Mouse (Mus musculus) layer of hippocampus, postnatal 25 days (tissue): Measurements from ENCODE around the gene Med16. TPM values are rescaled to one million over a fixed set of nuclear protein-coding genes. Genes with fewer than 3 reads are reported as not detected.
"Not testable (repeated sequence)": the region's sequence is repeated elsewhere in the genome, so short reads cannot be mapped to it uniquely, and the experiment has no call there.

Experiments
- DNase-seq, 2 experiments: peaks; one replicate each; pipeline ENCODE4 v3.0.0; 2022; ENCODE audit warnings: mixed read lengths in 2 of 2, low spot score in 1 of 2; ENCODE audit errors: extremely low spot score in 1 of 2
- total RNA-seq, 2 experiments: library from RNA; stranded (reverse); gene quantifications; 2 replicates each; pipeline ENCODE4 v1.2.3; 2021

Gene Med16
- total RNA-seq, 2 experiments from 2014 or later = 55.5 to 56.2 TPM

DNA sequence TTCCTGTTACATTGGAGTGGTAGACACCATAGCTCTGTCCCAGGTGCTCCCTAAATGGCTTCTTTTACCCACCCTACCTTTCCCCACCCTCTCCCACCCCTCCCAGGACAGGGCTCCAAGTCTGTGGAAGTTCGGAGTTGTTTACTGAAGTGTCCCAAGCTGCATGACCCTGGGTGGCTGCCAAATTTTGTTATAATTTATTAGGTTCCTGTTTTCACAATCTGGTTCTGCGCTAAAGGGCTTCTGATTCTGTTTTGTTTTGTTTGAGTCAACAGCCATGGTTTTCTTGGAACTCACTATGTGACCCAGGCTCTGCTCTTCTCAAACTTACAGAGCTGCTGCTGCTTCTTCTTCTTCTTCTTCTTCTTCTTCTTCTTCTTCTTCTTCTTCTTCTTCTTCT is 19.3 kb downstream of the Med16 start:
- no peak for DNase-seq

DNA sequence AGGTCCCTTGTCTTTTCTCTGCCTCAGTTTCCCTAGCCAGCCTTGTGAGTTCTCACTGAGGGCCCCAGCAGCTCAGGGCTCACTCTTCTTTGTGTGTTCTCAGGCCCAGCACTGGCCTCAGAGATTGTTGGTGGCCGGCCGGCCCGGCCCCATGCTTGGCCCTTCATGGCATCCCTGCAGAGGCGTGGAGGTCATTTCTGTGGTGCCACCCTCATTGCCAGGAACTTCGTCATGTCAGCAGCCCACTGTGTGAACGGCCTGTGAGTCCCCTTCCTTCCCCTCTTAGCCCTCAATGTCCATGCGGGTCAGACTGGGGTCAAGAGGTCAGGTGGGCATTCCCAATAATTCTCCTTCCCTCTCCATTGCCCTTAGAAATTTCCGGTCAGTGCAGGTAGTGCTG is 22.1 kb downstream of the Med16 start:
- no peak for DNase-seq

DNA sequence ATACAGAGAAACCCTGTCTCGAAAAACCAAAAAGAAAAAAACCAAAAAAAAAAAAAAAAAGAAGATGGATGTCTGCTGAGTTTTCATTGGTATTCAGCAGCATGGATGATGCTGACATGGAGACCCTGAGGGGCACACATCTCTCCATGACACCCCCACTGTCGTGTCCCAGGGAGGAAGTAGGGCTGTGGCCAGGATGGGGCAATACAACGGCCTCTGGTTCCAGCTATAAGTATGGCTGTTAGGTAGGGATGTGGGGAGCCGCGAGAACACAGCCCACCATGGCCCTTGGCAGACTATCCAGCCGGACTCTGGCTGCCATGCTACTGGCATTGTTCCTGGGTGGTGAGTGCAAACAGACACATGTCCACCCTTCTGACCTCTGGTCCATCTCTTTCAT is 22.7 kb downstream of the Med16 start, which contains the start of gene Elane:
Gene Elane (plus strand): TSS at position 194 of the 400 bp plus-strand sequence.
- DNase-seq = no peak

DNA sequence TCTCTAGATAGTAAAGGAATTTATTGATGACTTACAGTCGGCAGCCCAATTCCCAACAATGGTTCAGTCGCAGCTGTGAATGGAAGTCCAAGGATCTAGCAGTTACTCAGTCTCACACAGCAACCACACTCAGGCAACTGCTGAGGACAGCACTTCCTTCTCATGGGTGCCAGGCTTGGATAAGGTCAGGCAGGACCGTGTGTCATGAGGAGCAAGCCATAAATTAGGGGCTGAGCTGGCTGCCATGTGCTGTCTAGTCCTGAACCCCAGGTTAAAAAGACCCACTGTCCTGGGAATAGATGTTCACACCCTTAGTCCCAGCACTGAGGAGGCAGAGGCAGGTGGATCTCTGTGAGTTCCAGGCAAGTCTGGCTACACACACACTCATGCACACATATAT is 23.8 kb downstream of the Med16 start:
- DNase-seq = not testable (repeated sequence)

DNA sequence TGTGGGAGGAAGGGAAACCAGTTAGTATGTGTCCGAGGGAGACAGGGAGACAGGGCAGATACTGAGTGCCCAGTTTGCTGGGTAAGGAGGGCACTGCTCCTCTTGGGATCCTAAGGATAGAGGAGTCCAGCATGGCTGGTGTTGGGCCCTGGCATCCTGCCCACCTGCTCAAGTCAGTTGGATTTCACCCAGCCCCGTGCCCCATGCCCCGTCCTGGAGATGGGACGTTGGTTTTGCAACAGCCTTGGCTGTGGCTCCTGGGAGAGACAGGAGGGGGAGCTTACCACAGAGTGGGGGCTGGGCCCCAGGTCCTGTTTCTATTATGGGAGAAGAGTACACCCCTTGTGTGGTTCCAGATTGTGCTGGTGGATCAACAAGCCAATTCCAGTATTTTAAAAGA is 24.3 kb downstream of the Med16 start:
- DNase-seq = no peak

DNA sequence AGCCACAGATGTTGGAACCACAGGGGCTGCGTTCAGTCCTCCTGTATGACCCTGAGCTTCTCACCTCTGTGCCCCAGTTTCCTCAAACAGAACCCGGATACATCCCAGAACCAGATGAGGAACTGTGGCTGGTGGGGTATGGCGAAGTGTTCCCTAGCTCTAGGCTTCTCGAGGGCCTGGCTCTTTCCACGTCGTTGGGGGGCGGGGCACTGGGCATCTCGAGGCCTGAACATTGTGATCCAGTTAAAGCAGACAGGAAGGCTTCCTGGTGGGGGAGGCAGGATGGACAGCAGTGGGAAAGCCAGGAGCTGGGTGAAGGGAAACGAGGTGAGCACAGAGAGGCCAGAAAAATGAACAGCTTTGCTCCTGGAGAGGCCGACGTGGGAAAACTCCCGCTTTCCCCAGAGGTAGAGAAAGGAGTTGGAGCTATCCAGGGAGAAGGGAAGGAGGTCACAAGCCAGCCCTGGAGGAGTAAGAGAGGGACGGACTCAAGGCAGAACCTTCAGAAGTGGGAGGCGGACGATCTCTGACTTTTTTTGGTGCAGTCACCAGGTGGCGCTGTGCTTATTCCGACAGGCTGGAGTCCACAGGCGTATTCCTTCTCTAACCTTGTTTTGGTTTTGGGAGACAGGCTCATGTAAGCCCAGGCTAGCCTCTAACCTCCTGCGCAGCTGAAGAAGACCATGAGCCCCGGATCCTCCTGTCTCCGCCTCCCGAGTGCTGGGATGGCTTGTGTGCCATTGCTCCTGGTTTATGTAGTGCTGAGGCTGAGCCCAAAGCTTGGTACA is 25.2 kb downstream of the Med16 start:
- peak; percentile 59 to 88 for DNase-seq

DNA sequence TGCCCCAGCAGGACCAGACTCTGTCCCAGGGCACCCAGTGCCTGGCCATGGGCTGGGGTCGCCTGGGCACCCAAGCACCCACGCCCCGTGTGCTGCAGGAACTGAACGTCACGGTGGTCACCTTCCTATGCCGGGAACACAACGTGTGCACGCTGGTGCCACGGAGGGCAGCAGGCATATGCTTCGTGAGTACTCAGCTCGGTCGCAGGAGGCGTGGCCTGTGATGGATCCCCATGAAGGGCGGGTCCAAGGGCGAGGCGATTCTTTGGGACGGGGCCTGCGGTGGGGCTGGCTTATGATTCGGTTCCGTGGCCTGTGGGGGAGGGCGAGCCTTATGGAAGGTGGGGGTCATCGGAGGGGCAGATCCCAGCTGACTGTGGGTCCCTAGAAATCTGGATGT is 26.7 kb downstream of the Med16 start:
- DNase-seq = no peak

DNA sequence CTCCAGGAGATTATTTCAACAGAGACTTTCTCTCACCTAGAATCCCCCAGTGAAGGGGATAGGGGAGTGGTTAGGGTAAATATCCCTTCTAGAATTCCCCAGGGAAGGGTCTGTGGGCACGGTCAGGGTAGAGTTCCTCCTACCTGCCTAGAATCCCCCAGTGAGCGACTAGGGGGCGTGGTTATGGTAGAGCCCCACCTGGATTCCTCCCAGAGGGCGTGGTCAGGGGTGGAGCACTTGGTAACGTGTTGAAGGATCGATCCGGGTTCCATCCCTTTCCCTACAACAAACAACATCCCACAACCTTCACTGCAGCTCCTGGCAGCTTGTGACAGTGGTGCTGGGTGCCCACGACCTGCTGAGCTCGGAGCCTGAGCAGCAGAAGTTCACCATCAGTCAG is 28.0 kb downstream of the Med16 start:
- no peak for DNase-seq

DNA sequence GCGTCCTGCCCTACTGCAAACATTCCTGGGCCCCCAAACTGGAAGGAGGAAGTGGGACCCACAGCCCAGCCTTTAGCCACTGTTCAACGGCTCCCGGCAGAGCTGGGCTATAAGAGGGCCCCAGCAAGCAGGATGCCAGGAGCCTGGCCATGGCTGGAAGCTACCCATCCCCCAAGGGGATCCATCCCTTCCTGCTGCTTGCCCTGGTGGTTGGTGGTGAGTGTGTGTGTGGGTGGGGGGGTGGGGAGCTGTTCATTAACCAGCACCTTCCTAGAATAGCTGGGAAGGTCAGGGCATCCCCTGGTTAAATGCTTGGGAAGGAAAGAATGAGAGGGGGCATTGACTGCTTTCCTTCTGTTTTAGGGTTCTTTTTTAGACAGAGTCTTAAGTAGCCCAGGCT is 29.2 kb downstream of the Med16 start:
- no peak for DNase-seq

DNA sequence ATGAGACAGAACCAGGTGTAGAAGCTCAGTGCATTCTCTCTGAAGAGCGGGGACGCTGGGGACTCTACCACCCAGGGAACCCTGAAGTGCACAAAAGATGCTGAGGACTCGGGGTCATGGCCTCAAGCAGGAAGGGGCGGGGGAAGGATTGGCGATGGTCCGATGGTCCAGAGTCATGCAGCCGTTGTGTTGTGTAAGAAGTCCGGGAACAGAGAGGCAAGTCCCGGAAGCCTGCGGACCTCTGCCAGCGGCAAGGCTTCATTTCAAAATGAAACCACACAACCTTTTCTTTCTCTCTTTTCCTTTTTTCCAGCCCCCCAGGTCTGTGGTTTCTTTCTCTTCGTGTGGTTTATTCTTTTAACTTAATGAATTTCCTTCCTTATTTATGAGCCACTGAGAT is 31.0 kb downstream of the Med16 start:
- no peak for DNase-seq

DNA sequence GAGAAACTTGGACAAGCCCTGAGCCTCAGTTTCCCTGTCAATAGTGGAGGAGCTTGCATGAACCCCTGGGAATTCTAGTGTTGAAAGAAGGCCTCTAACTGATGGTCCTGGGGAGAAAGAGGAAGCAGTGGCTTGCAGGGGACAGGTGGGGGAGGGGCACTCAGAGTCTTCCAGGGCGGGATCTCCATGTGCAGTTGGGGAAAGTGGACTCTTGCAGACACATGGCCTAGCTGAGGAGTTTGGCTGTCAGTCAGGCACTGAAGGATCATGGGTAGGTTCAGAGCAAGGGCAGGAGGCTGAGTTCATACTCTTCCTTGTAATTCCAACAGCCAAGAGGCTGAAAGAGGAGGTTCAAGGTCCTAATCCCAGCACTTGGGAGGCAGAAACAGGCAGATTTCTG is 31.5 kb downstream of the Med16 start:
- DNase-seq = no peak

DNA sequence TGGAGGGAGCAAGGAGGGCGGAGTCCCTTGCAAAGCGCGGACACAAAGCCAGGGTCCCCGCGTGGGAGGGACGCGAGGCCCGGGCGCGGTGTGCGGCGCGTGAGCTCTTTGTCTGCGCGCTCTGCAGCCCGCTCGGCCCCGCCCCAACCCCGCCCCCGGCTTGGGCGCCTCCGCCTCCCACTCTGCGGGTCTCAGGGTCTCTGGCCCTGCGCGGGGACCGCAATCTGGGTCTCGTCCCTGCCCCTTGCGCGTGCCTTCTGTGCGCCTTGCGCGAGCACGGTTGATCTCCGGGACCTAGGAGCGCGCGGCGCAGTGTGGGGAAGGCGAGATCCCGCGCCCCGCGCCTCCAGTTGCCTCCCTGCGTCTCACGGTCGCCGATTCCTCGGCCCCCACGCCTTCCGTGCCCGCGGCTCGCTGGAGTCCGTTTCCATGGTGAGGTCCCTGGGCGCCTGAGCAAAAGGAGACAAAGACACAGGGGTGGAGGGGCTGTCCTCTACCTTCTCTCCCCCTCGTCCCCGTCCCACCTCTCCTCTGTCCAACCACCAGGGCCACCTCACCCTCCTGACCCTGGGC is 34.3 kb downstream of the Med16 start, which contains the start of the genes Prtn3 and Plppr3:
Gene Prtn3 (plus strand): TSS at position 187 of the 573 bp plus-strand sequence.
Gene Plppr3 (minus strand): TSS at position 345 of the 573 bp plus-strand sequence.
- DNase-seq = no peak

DNA sequence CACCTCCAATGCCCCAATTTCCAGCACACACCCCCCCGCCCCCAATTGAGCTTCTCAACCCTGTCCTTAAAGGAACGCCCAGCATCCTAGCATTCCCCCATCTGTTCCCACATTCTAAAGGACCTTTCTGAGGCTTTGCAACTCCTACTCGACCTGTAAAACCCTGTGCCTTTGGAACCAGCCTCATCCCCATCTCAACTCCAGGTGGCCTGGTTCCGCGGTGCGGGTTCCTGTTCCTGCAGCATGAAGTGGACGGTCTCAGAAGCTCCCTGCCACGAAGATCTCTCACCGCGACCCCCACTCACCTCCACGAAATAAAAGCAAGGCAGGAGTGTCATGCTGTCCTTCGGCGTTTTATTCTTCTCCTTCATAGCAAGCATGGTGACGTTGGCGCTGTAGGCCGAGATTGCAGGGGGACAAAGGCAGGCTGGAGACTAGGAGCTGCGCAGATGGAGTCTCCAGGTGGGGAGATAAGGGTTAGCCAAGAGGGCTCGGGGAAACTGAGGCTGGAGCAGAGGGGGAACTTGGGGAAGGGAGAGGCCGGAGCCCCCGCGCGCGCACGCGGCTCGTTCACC is 34.9 kb downstream of the Med16 start:
- DNase-seq = no peak

DNA sequence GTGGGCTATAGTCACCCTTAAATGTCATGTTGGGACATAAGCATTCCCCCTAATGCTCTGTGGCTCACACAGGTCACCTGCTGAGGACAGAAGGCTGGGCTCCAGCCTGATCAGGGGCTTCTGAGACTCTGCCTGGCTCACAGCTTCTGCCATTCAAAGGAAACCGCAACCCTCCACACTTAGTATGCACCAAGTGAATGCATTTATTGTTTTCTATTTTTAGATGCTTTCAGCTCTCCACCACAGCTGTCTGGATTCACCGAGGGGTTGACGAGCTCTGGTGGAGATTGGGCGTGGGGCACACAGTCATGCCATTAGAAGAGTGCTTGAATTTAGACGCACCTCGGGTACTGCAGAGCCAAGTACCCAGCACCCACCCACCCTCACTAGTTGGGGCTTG is 35.4 kb downstream of the Med16 start:
- no peak for DNase-seq

DNA sequence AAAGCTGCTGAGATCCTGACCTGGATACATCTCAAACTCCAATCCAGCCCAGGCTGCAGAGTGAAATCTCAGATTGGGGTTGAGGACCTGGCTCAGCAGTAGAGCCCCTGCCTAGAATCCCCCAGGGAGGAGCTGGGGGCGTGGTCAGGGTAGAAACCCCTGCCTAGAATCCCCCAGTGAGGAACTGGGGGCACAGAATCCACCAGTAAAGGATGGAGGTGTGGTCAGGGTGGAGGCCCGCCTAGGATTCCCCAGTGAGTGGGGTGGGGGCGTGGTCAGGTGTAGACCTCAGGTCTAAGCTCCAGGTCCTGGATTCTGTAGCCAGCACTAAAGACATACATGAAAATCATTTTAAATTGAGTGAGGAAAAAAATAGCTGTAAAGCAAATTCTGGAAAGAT is 35.9 kb downstream of the Med16 start:
- no peak for DNase-seq

DNA sequence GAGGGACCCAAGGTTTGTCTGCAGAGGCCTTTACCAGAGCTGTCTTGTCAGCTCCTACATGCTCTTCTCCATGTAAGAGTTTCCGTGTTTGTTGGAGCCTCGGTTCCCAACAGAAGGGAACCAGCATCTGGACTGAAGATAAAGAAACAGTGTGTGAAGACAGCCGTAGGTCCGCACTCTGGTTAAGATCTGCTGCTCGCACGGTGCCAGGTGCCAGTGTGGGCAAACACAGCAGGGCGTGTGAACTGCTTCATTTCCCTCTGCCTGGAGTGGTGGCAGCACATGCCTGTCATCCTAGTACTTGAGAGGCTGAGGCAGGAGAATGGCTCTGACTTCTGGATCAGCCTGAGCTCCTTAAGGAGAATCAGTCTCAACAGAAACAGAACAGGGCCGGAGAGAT is 36.9 kb downstream of the Med16 start:
- no peak for DNase-seq

DNA sequence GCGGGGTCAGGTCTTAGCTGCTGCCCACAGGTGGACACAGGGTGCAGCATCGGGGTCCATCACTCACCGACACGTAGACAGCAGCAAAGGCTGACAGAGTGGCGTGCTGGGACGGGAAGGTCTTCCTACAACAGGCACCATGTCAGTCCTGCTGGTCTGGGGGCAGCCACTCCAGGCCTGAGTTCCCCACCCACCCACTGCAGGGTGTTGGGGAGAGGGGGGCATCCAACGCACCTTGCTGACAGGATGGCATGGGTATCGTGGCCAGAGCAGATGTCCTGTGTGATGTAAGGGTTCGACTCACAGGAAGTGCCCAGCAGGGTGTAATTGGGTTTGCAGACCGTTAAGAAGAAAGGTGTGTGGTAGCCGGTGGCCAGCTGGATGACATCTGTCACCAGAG is 42.1 kb downstream of the Med16 start:
- DNase-seq = no peak

DNA sequence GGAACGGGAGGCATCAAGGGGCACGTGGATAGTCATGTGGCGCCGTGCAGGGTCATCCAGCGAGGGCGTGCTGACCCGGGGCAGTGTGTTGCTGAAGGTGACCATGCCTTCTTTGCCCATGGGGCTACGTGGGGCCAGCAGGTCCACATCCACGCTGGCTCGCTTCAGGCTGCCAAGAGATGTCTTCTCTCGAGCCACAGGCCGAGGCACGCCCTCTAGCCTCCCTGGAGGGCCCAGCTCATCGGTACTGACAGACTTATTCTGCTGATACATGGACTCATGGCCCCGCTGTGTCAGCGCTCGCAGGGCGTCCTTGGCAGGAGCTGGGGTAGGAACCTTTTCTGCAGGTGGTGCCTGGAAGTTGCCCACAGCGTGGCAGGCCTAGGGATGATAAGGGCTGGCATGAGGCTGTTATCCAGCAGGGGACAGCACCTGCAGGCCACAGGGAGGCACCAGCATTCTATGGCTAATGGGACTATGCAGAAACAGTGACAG is 42.9 kb downstream of the Med16 start:
- DNase-seq = no peak

DNA sequence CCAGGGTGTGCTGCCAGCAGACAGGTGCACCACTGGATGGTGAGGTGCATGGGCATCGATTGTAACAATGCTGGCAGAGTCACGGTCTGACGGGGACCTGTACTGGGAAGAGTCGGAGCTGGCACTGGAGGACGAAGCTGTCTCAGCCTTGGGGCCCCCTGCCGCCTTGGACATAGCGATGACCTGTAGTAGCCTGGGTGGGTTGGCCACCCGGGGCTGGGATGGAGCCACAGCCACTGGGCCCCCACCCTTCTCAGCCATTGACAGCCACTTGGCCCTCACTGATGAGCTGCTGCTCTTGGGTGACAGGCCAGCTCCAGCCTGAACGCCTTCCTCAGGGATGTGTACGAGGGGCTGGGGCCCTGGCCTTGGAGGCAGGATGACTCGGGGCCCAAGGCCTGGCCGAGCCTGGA is 43.5 kb downstream of the Med16 start:
- DNase-seq = no peak

DNA sequence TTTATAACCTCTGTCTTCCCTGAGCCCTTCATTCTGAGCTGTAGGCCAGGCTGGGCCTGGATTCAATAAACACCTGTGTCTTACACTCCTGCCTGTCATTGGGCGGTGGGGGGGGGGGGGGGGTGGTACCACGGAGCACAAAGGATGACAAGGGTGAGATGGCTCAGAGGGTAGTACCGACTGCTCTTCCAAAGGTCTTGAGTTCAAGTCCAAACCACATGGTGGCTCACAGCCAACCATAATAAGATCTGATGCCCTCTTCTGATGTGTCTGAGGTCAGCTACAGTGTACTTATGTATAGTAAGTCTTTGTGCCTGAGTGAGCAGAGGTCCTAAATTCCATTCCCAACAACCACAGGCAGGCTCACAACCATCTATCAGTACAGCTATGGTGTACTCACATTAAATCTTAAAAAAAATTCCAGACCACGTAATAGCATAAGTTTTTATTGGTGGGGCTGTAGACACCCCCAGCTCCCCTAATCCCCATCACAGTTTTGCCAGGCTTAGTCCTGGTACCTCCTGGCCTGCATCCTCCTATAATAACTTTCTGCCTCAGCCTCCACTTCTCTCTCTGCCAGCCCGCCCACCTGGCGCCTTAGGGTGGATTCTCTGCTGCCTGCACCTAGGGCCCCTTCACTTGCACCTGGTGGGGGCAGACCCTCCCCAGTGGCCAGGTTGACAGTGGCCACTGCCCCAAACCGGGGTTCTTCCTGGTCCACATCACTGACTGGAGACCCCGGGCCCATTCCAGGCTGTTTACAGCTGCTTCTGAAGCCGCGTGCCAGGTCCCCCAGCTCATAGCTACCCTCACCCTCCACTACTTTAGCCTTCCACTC is 44.2 kb downstream of the Med16 start:
- no peak for DNase-seq

DNA sequence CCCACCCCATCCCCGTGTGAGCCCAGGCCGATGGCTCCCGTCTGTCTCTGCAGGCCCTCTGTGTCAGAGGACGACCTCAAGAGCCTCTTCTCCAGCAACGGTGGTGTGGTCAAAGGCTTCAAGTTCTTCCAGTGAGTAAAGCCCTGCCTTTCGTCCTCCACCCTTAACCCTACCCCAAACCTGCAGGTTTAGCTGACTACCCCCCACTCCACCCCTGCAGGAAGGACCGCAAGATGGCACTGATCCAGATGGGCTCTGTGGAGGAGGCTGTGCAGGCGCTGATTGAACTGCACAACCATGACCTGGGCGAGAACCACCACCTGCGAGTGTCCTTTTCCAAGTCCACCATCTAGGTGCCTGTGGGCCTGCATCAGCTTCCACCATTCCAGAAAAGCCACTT is 45.8 kb downstream of the Med16 start:
- no peak for DNase-seq
